10 mouse cellular contexts compared by ENCODE assay signal in genomic region chr7:143002679-143003078, GRCm38 (mm10). TPM values are rescaled to one million over a fixed set of nuclear protein-coding genes. Genes with fewer than 3 reads are reported as not detected.
DNase-seq lines count a peak whose midpoint lies in the region; ATAC-seq and TF ChIP-seq lines count a peak whose summit lies in the region.
"Had no signal": no experiment of that assay in that cellular context is flagged by ENCODE, and none has a peak within 500 bp of the region (broad histone marks: within the 10 kb centered on the region; RNA-seq: fewer than 3 reads in every experiment).

No protein-coding gene starts in this region.

- H3K4me2 ChIP-seq in hindbrain, postnatal 0 days (ENCODE audit: low read depth, low read length) = no peak overlapping the region
- H3K4me2 ChIP-seq in hindbrain, embryonic 11.5 days (replicated peaks; ENCODE audit: low read depth, low read length) = no peak overlapping the region
- H3K4me2 ChIP-seq in forebrain, postnatal 0 days (ENCODE audit: low read depth) = no peak overlapping the region
- H3K4me2 ChIP-seq: limb, embryonic 13.5 days had no signal

- H3K79me3 ChIP-seq in C2C12 (ENCODE audit: low read depth) = no peaks in the 10 kb centered on the region

- ATAC-seq in hindbrain, postnatal 0 days = no peak
- no peak for ATAC-seq in hindbrain, embryonic 11.5 days (ENCODE audit: low FRiP score)
- ATAC-seq in forebrain, postnatal 0 days = no peak

- no peaks in the 10 kb centered on the region for H3K79me2 ChIP-seq in C2C12 (ENCODE audit: control insufficient read depth, insufficient read depth)

- WGBS in hindbrain, postnatal 0 days = 31% methylated on average over 3 of the region's 3 CpGs
- WGBS in hindbrain, embryonic 11.5 days = 36% methylated on average over 3 of the region's 3 CpGs
- WGBS in lung, adult 2 months = 36% methylated on average over 3 of the region's 3 CpGs
- WGBS in forebrain, postnatal 0 days = 51% methylated on average over 3 of the region's 3 CpGs

- peak; percentile 44 for TF ChIP-seq CTCF in hindbrain, postnatal 0 days (IDR thresholded peaks at IDR 0.05; ENCODE audit: low read depth)
- TF ChIP-seq CTCF in C2C12 (IDR thresholded peaks at IDR 0.05; ENCODE audit: control insufficient read depth, insufficient read depth, insufficient read length) = peak; percentile 37
- peak; percentile 59 for TF ChIP-seq CTCF in lung, adult 2 months (IDR thresholded peaks at IDR 0.05; ENCODE audit: insufficient read depth, low read length)
- TF ChIP-seq CTCF in forebrain, postnatal 0 days (IDR thresholded peaks at IDR 0.05; ENCODE audit: low read depth) = no peak

- H3K36me3 ChIP-seq in hindbrain, postnatal 0 days (ENCODE audit: insufficient read depth, low read length) = no peaks in the 10 kb centered on the region
- H3K36me3 ChIP-seq in hindbrain, embryonic 11.5 days (ENCODE audit: control insufficient read depth, insufficient read depth, low read length) = no peaks in the 10 kb centered on the region
- no peaks in the 10 kb centered on the region for H3K36me3 ChIP-seq in C2C12 (ENCODE audit: control insufficient read depth, insufficient read depth)
- no peaks in the 10 kb centered on the region for H3K36me3 ChIP-seq in forebrain, postnatal 0 days (ENCODE audit: insufficient read depth)
- H3K36me3 ChIP-seq: limb, embryonic 13.5 days had no signal

- H3K27ac ChIP-seq in hindbrain, postnatal 0 days = no peak overlapping the region
- no peak overlapping the region for H3K27ac ChIP-seq in hindbrain, embryonic 11.5 days (ENCODE audit: low read depth, low read length)
- H3K27ac ChIP-seq in forebrain, postnatal 0 days (ENCODE audit: low read depth, low read length) = no peak overlapping the region
- H3K27ac ChIP-seq: limb, embryonic 13.5 days had no signal

- no peaks in the 10 kb centered on the region for H3K4me1 ChIP-seq in hindbrain, postnatal 0 days (ENCODE audit: insufficient read depth, low read length)
- no peaks in the 10 kb centered on the region for H3K4me1 ChIP-seq in hindbrain, embryonic 11.5 days (replicated peaks; ENCODE audit: control insufficient read depth, insufficient read depth, low read length)
- peaks cover 2% of the 10 kb centered on the region for H3K4me1 ChIP-seq in lung, adult 2 months (ENCODE audit: control insufficient read depth, insufficient read depth, low read length)
- no peaks in the 10 kb centered on the region for H3K4me1 ChIP-seq in forebrain, postnatal 0 days (ENCODE audit: insufficient read depth)

- no peak overlapping the region for H3ac ChIP-seq in C2C12 (ENCODE audit: control insufficient read depth, insufficient read length, low read depth)

- no peak for DNase-seq in hindbrain, postnatal 0 days (ENCODE audit: low spot score)
- DNase-seq in hindbrain, embryonic 11.5 days (ENCODE audit: low spot score) = no peak
- DNase-seq in adrenal gland, postnatal 36 days = peak; percentile 53 to 63
- DNase-seq in lung, adult 2 months = no peak
- no peak for DNase-seq in forebrain, postnatal 0 days
- no peak for DNase-seq in layer of hippocampus, adult 9-10 months (ENCODE audit: low spot score)
- DNase-seq in right cerebral cortex, postnatal 4 days = no peak
- DNase-seq: heart, adult 18-20 months had no signal

- H3K4me3 ChIP-seq in hindbrain, postnatal 0 days (ENCODE audit: low read length) = no peak overlapping the region
- no peak overlapping the region for H3K4me3 ChIP-seq in hindbrain, embryonic 11.5 days (ENCODE audit: low read depth, low read length)
- H3K4me3 ChIP-seq in C2C12 (ENCODE audit: insufficient read depth, poor library complexity, severe bottlenecking) = no peak overlapping the region
- H3K4me3 ChIP-seq in lung, adult 2 months (replicated peaks; ENCODE audit: extremely low read depth, low read depth, low read length) = no peak overlapping the region
- no peak overlapping the region for H3K4me3 ChIP-seq in forebrain, postnatal 0 days (ENCODE audit: low read depth, low read length)
- H3K4me3 ChIP-seq: limb, embryonic 13.5 days had no signal

- no peak for TF ChIP-seq POLR2A in lung, adult 2 months (IDR thresholded peaks at IDR 0.05; ENCODE audit: borderline replicate concordance, extremely low read depth, low read depth, low read length)

- H3K27me3 ChIP-seq in hindbrain, postnatal 0 days (ENCODE audit: insufficient read depth, low read length) = no peaks in the 10 kb centered on the region
- no peaks in the 10 kb centered on the region for H3K27me3 ChIP-seq in hindbrain, embryonic 11.5 days (ENCODE audit: control insufficient read depth, insufficient read depth, low read length)
- H3K27me3 ChIP-seq in C2C12 (ENCODE audit: control insufficient read depth, insufficient read depth, insufficient read length) = no peaks in the 10 kb centered on the region
- H3K27me3 ChIP-seq in forebrain, postnatal 0 days (ENCODE audit: insufficient read depth, low read length) = no peaks in the 10 kb centered on the region
- H3K27me3 ChIP-seq: limb, embryonic 13.5 days had no signal

- no peak overlapping the region for H3K9ac ChIP-seq in hindbrain, postnatal 0 days (replicated peaks; ENCODE audit: low read length)
- no peak overlapping the region for H3K9ac ChIP-seq in hindbrain, embryonic 11.5 days (ENCODE audit: low read depth, low read length)
- no peak overlapping the region for H3K9ac ChIP-seq in forebrain, postnatal 0 days
- H3K9ac ChIP-seq: limb, embryonic 13.5 days had no signal

- H3K9me3 ChIP-seq in hindbrain, postnatal 0 days (ENCODE audit: low read length) = no peaks in the 10 kb centered on the region
- no peaks in the 10 kb centered on the region for H3K9me3 ChIP-seq in hindbrain, embryonic 11.5 days (ENCODE audit: control insufficient read depth, low read length)
- no peaks in the 10 kb centered on the region for H3K9me3 ChIP-seq in forebrain, postnatal 0 days (ENCODE audit: low read length)
- H3K9me3 ChIP-seq: limb, embryonic 13.5 days had no signal

TF ChIP-seq in C2C12, 6 proteins besides CTCF, POLR2A, EP300 and RAD21:
- TF ChIP-seq MYOG (IDR thresholded peaks at IDR 0.05; ENCODE audit: control insufficient read depth, extremely low read depth, insufficient read length) = no peak
- TF ChIP-seq USF1 (IDR thresholded peaks at IDR 0.05; ENCODE audit: low read depth) = no peak
- TF ChIP-seq FOSL1 (IDR thresholded peaks at IDR 0.05; ENCODE audit: insufficient read depth, low read length, poor library complexity, severe bottlenecking) = no peak
- no peak for TF ChIP-seq MYOD1 (IDR thresholded peaks at IDR 0.05; ENCODE audit: control insufficient read depth, insufficient read length, low read depth)
- no peak for TF ChIP-seq MAX (IDR thresholded peaks at IDR 0.05)
- TF ChIP-seq CEBPB (IDR thresholded peaks at IDR 0.05; ENCODE audit: low read depth) = no peak

RNA-seq across cellular contexts. Expression of gene Tspan32, which starts 2.2 kb away (rescaled TPM):
- total RNA-seq in hindbrain, postnatal 0 days (2014; rRNA removed) = 0.16 and 0.29 TPM in 2 replicates
- polyA plus RNA-seq in hindbrain, postnatal 0 days (2015; fragmentation: Nextera tagmentation; extraction: Ambion mirVana) = 0.40 and 0.71 TPM in 2 replicates
- polyA plus RNA-seq in hindbrain, embryonic 11.5 days (2014; fragmentation: Nextera tagmentation; extraction: Ambion mirVana) = 5.8 and 8.3 TPM in 2 replicates
- polyA plus RNA-seq in C2C12 (2012; fragmentation: generic; extraction: Trizol) = 1.9 TPM
- under 1 TPM; 0.59 to 0.63 TPM for total RNA-seq in adrenal gland, postnatal 36 days (2021)
- polyA plus RNA-seq in lung, adult 2 months (2012; rRNA removed) = 7.7 and 11.5 TPM in 2 replicates
- total RNA-seq in forebrain, postnatal 0 days (2014; rRNA removed) = 1.4 TPM in 1 of 2 replicates, not detected in the other
- 0.53 and 0.56 TPM in 2 replicates for polyA plus RNA-seq in forebrain, postnatal 0 days (2015; fragmentation: Nextera tagmentation; extraction: Ambion mirVana)

RNA-seq across cellular contexts. Expression of gene Ascl2, which starts 33.6 kb away (rescaled TPM):
- total RNA-seq in hindbrain, postnatal 0 days (2014; rRNA removed) = 2.9 TPM in 1 of 2 replicates, not detected in the other
- 0.69 and 1.1 TPM in 2 replicates for polyA plus RNA-seq in hindbrain, postnatal 0 days (2015; fragmentation: Nextera tagmentation; extraction: Ambion mirVana)
- polyA plus RNA-seq in hindbrain, embryonic 11.5 days (2014; fragmentation: Nextera tagmentation; extraction: Ambion mirVana) = 0.27 and 0.34 TPM in 2 replicates
- polyA plus RNA-seq in C2C12 (2012; fragmentation: generic; extraction: Trizol) = 0.04 TPM
- under 1 TPM in 1 of 2 experiments, not detected in 1; 0.46 TPM for total RNA-seq in adrenal gland, postnatal 36 days (2021)
- 0.96 and 1.2 TPM in 2 replicates for polyA plus RNA-seq in lung, adult 2 months (2012; rRNA removed)
- 0.54 TPM in 1 of 2 replicates, not detected in the other for total RNA-seq in forebrain, postnatal 0 days (2014; rRNA removed)
- 0.44 and 0.52 TPM in 2 replicates for polyA plus RNA-seq in forebrain, postnatal 0 days (2015; fragmentation: Nextera tagmentation; extraction: Ambion mirVana)
- total RNA-seq: heart, adult 18-20 months had no signal

RNA-seq across cellular contexts. Expression of gene Cd81, which starts 49.9 kb away (rescaled TPM):
- 758 and 776 TPM in 2 replicates for total RNA-seq in hindbrain, postnatal 0 days (2014; rRNA removed)
- 708 and 751 TPM in 2 replicates for polyA plus RNA-seq in hindbrain, postnatal 0 days (2015; fragmentation: Nextera tagmentation; extraction: Ambion mirVana)
- polyA plus RNA-seq in hindbrain, embryonic 11.5 days (2014; fragmentation: Nextera tagmentation; extraction: Ambion mirVana) = 263 and 264 TPM in 2 replicates
- polyA plus RNA-seq in C2C12 (2012; fragmentation: generic; extraction: Trizol) = 380 TPM
- 100 to 1,000 TPM; 689 to 765 TPM for total RNA-seq in adrenal gland, postnatal 36 days (2021)
- 575 and 614 TPM in 2 replicates for polyA plus RNA-seq in lung, adult 2 months (2012; rRNA removed)
- 349 and 423 TPM in 2 replicates for total RNA-seq in forebrain, postnatal 0 days (2014; rRNA removed)
- polyA plus RNA-seq in forebrain, postnatal 0 days (2015; fragmentation: Nextera tagmentation; extraction: Ambion mirVana) = 470 and 473 TPM in 2 replicates

Comparison
In these comparisons a context has a peak if more than half of its experiments do, and no peak if none do; other contexts are left out.
1. DNase-seq: peak in adrenal gland, postnatal 36 days (2 of 2); none in hindbrain, postnatal 0 days (single experiment), hindbrain, embryonic 11.5 days (single experiment), lung, adult 2 months (single experiment), forebrain, postnatal 0 days (single experiment), layer of hippocampus, adult 9-10 months (single experiment) and right cerebral cortex, postnatal 4 days (single experiment).